Mouse (Mus musculus) embryo, embryonic 9.5 days (tissue): ENCODE measurements at regions not wholly inside any gene's neighbourhood (a gene's known extent, or its start where the extent isn't known, plus 50 kb on each side); places are given as distances from the start of the nearest gene placed in this dataset.
A peak's percentile ranks its signal among the peaks of the same experiment; 100 is the strongest.

ENCODE experiments used
- DNase-seq: peaks from one replicate; pipeline ENCODE4 v3.0.0-alpha.2; 2017; ENCODE audit errors: extremely low spot score

DNA sequence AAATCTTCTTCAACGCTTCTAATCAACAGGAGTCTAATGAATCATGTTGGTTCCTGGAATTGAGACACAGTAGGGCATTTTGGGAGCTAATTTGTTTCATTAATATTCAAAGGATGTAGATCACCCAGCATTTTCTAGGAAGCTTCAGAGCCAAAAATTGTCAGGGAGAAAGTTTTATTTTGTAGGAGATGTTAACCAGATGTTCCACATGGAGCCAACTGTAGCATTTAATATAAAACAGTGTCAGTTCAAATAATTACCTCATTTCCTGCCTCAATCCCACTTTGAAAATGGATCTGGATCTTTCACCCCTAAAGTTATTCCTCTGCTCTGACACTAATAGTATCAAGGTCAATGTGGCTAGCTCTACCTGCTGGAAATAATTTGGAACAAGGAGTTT is 389.6 kb upstream of the Lmcd1 start:
- no peak for DNase-seq

DNA sequence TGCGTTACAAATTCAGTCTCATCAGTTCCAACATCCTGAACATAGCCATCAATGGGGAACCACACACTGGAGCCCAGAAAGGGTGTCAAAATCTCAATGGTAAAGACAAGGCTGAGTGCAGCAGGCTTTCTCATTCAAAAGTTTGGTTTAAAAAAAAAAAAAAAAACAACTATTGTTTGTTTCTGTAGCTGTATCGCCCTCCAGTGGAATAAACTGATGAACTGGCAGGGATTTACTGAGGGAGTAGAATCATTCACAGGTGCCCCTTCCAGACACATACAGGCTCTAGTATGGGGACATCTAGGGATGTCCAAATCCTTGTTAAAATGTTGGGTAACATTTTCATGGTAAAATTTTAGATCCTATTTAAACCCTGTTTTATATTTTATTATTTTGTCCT is 361.6 kb upstream of the Lmcd1 start:
- no peak for DNase-seq

DNA sequence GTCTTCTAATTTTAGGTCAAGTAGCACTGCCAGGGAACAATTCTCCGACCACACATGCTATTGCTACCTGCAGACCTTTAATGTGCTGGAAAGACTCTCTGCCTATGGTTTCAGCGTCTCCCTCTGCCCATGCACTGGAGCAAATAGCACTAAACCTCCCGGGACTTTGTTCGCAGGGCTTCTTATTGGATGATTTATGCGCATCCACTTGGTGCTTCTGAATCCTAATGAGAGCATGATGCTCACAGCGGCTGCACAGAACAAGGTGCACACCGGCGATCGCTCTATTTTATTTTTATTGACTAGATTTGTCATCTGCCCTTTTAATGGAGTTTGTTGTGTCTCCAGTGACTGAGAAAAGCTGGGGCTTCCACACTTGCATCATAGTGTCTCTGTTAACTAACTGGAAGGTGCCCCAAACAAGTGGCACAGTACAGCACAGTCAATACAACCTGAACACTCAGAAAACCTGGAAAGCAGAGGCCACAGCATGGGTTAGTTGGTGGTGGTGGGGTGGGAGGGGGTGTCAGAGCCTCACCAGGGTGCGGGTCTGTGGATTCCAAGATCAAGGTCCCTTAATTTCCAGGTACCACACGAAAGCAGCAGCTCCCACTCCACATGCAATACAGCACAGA is 359.7 kb upstream of the Lmcd1 start:
- no peak for DNase-seq

DNA sequence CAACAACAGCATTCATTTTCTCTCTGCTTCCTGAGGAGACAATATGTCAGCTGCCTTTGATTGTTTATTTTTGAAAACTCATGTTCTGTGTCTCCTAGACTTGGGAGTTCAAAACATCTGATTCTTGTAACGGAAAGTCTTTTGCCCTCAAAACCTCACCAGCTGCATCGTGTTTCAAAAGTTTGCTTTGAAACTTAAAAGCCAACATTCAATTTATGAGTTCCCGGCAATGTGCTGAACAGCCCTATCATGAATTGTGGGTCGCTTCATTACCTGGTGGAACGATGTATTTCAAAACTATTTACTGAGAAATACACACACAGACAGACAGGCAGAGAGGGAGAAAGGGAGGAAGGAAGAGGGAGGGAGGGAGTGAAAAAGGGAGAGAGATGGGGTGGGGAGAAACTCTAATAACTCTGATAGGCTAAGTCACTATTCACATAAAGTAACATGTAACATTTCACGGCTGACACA is 356.3 kb upstream of the Lmcd1 start:
- DNase-seq = no peak

DNA sequence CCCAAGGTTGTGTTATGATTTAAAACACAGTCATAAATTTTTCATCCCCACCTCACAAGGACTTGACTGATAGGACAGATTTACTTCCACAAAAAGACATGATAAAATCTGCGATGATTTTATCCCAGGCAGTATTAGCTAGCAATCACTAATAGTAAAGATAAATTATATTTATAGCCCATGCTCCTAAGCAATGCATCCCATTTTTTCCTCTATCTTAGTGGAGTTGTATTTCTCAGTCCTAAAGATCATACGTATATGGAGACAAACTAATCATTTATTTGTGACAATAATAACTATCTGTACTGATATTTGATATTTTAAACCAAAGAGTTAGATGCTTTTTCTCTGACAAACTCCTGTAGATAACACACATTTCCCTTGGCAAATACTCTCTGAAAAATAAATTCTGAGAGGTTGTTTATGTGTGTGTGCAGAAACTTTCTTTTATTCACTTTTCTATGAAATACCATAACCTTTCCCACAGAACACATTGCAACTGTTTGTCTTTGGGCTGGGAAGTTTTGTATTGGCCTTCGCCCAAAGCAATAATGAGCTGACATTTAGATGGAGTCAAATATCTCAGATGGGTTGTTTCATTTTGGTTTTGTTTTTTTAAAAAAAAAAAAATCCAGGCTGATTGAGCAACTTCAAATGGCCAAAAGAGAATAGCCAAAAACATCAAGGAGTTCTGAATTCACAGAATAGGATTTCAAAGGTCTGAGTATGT is 355.5 kb upstream of the Lmcd1 start:
- no peak for DNase-seq

DNA sequence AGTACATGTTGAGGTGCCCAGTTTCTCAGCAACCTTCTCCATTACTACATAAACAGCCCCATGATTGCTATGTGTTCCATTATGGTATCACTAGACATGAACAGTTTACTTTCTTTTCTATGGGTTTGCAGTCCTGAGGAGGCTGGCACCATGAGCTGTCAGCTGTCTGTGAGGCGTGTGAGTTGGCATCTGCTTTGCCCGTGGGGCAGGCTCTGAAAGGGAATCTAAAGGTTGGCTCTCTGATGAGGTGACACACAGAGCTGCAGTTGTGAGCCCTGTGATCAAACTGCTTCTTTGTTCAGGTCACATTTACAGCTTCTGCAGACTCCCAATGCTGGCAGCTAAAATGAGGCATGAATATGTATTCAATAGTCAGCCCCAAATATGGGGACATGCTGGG is 341.0 kb upstream of the Lmcd1 start:
- no peak for DNase-seq

DNA sequence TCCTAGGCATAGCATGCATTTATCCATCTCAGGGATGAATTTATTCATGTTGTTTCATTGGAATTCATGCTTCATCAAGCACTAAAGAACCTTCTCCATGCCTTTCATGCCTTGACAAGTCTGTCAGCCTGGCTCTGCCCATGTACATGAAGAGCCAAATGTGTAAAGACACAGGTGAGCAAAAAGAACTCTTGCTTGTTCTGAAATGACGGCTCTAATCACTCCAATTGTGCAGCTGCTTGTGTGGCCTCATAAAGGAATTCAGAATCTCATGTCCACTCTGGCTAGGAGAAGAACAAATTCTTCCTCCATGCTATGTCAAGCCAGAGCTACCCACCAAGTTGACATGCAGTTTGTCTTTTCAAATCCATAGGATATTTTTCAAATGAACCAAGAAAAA is 319.2 kb upstream of the Lmcd1 start:
- DNase-seq = no peak

DNA sequence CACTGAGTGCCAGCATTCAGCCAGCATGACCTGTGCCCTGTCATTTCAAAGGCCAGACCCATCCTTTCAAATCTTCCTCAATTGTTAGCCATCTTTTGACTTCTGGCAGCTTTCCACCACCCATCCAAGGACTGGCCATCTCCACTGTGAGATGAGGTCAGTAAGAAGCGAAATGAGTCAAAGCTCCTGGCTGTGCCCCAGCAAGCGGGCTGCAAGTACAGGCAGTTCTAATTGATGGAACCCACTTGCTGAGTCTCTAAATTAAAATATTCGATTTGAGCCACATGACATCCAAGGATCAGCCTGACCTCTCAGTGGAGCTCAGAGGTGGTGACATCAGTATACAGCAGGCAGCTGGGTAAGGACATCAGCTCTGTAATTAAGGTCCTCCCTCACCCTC is 307.8 kb upstream of the Lmcd1 start:
- DNase-seq = no peak

DNA sequence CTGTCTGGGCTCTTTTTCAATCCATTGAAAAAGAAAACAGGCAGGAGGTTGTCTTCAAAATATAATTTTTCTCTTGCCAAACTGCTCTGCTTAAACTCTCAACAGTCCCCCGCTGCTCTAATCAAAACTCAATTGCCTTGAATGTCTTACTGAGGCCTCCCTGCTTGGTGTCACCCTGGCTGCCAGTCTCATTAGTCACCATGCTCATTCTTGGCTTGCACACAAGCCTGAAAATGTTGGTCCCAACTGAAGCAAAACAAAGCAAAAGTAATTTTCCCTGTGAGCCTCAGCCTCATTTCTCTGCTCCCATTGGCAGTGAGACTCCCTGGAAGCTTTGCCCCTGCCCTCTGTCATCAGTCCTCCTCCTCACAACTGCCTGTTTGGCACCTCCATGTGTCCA is 288.1 kb upstream of the Lmcd1 start:
- DNase-seq = no peak

DNA sequence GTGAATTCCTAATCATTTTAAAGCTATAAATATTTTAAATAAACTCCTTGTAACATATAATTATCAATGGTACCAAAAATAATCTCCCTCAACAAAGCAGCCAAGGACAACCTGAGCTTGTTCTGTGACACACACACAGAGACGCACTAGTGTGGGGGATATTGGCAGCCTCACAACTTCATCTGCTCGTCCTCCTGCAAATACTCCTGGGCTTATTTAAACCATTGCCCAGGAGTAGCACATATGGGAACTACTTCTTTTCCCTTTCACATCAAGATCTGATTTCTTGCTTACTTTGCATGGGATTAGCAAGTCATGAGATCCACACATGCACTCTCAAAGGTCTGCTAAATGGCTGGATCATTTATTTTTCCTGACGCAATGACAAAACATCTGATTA is 277.7 kb upstream of the Lmcd1 start:
- DNase-seq = no peak

DNA sequence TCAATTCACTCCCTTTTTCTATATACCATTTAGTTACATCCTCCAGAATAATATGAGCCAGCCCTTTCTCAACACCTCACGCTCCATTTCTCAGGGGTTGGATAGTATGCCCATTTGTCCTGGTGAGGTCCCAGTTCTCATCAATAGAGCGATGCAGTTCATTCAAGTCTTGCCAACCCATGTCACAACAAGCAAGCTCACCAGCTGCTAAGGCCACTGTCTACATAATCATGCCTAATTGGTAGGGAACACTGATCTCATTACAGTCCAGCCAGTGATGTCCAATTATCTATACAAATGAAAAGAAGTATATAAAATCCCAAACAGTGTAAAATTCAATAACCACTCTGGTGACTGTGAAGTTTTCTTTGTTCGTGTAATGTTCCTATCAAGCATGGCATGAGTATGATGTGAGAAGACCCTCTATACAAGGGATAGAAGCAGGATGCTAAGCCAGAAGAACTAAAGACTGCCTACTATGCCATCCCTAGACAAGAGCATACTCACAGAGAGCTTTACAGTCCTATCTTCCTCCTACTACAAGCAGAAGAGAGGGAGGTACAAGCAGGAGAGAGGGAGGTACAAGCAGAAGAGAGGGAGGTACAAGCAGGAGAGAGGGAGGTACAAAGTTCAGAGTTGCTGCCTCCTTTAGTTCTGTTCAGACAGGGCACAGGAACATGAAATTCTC is 269.6 kb upstream of the Lmcd1 start:
- no peak for DNase-seq

DNA sequence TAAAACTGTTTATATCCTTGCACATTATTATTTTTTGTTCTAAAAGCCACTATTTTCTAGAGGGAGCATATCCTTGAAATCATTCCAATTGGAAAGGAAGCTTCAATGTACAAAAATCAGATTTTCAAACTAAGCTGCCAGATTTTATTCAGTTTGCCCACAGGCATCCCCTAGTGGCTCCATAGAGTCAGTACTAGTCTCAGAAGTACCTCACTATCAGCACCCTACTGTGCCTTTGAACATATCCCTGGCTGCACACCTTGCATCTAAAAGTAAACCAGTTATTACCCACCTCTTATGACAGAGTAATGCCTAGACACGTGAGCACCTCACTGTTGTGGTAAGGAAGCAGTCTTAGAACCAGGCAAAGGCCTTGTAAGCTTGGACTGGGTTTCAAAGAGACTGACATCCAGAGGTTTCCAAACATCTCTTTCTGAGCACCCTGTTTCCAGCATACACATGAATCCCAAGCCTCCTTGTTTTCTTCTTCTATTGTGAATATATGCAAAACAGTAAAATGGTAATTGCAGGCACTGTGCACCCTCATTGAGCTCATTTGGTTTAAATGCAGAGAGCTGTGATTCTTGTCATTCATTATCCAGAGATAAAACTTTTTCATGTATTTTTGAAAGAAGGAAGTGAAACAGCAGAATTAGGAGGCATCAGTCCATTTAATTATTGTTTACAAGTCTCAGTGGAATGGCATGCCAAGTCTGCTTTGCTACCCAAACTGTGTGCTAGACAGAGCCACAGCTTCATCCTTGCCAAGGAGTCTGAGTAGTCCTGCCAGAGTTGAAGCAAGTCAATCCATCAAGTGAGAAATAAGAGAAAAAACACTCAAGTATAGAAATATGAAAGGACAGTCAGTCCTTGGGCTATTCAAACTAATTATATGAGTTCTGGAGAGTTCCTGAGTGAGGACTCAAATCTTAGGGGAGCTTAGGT is 247.0 kb upstream of the Lmcd1 start:
- no peak for DNase-seq

DNA sequence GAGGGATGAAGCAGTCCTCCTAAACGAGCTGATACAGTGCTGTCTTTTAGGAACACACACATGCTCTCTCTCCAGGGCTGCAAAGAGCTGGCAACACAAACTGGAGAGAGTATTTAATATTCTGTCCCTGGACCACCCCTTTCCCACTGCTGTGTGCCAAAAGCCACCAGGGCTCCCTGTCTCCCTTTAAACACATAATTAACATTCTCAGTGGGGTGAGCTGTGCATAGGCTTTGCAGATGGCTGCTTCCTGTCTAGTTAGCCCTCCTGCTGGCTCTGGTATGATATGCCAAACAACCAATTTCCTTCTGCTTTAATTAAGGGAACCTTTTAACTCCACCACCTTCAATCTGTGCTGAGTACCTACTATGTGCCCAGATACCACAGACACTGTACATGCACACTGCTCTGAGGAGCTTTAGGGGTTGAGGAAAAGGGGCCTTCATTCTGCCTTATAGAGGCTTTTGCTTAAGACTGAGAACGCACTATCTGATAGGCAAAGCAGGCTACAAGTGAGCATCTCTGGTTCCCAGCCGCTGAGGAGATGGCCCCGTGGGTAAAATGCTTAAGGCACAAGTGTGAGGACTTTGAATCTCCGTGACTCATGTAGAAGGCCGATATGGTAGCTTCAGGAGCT is 222.9 kb upstream of the Lmcd1 start:
- no peak for DNase-seq

DNA sequence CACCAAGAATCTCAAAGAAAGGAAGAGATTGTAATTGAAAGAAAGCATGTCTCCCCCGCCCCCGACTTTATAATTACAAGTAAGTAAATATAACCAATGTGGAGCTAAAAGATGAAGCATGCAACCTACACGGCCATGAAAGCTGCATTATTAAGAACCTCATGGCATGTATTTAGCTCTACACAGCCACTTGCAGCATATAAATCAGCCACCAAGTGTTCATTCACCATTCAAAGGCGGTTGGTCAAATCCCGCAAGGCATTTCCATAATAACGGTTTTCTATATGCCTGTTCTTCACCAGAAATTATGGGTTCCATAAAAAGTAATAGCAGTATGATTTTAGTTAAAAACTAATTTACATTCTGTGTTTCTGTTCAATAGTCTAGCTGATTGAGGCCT is 221.4 kb upstream of the Lmcd1 start:
- no peak for DNase-seq

DNA sequence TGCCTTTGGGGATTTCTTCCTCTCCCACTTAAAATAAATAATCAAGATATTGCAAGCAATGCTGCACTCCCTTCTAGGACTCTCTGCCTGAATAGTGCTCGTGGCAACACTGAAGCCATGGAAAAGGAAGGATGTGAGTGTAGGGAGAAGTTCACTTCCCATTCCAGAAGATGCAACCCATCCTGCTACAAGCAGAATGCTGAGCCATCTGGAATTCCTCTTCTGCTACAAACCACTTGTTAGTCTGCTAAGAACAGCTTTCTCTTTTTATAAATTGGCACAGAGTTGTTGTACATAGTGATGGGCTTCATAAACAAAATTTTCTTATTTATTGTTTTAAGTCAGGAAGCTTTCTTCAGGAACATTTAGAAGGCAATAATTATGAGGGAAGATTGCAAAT is 215.7 kb upstream of the Lmcd1 start:
- no peak for DNase-seq

DNA sequence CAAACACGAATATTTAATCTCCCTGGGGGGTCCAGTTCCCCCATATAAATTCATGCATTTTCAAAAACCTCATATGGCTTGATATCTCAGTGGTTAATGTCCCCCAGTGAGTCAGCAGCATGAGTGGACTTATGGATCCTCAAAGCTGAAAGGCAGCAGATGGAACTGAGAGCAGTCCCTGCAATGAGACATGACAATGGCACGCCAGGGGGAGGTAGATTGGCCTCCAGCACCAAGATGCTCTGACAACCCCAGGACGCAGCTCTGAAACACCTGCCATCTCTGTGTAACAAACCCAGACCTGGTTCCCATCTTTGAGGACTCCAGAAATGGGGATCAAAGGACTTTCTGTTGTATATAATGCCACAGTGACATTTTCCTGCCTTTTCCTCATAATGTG is 210.6 kb upstream of the Lmcd1 start:
- no peak for DNase-seq

DNA sequence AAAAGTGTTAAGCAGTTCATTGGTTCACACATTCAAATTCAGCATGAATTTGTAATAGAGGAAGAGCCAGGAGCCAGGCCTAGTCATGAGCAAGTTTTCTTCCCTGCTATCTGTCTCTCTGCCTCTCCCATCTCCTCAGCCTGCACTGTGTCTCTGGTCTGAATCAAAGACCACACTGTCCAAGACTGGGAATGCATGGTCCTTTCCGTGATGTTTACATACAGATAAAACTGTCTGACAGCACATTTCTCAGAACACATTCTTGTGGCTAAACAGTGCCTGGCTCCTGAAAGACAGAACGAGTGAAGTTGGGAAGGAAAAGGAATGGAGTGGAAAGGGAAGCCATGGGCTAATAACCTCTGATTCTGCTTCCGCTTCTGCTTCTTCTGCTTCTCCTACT is 183.0 kb upstream of the Lmcd1 start:
- DNase-seq = no peak

DNA sequence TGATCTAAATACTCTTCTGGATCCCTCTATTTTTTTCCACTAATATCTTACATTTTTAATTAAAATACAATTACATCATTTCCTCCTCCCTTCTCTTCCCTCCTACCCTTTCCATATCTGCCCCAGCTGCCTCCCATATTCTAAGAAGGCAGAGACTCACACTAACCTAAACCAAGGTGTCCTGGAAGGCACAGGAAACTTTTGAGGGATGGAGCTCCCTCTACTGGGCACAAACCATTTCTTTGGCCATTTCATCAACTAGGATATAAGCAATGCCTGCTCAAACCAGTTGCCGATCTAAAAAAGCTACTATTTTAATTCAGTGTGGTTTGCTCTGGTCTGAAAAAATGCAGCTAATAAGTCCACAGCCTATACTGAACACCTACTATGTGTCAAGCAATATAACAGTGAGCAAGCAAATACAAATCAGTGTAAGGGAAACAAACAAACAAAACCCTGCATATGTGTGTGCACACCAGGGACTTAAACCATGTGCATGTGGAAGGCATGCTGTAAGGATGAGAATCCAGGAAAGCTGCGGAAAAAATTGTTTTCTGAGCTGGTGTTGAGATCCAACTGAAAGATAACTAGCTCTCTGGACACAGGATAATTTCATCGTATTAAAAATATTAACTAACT is 182.3 kb upstream of the Lmcd1 start:
- DNase-seq = peak; percentile 38

DNA sequence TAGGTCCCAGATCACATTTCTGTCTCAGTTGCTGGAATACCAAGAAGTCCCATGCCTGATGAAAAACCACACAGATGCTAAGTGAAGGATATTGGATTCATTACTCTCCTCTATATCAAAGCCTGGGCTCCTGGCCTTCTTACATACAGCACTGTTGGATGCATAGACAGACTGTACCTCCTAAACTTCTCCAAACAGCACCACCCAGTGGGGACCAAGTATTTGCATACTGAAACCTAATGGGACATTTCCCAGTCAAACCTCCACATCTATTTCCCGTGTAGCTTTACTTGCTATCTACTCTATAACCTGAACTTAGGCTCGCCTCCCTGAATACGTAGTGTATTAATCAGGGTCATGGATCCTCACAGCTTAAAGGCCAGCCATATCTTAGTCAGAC is 180.3 kb upstream of the Lmcd1 start:
- no peak for DNase-seq

DNA sequence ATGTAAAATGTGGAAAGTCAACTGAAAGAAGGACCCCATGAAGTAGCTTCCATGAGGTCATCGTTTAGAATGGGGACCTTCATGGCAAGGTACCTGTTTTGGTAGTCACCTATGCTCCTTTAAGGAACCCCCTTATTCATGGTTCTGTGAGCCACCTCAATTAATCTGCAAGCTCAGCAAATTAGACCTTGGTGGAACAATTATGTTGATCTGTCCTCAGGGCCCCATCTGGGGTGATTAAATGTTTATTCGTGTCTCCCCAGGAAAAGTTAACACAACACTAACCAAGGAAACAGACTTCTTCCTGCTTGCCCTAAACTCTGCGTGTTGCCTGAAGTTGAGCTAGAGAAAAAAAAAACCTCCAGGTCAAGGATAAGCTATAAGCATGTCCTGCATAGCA is 175.9 kb upstream of the Lmcd1 start:
- no peak for DNase-seq

DNA sequence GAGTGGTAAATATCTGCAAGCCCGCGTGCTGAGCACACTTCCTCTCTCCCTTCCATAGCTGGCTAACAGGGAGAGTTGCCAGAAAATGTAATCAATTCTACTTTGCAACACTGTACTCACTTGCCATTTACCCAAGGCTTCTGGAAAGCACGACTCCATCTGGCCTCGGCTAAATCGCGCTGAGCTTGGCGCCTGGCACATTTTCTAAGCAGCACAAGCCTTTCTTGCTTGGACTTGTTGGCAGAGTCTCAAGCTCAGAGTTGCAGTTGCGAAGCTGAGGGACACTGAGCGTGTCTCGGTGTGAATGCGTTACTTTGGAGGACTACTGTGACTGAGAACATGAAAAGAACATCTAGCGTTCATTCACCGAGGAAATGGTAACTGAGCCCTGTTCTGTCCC is 164.9 kb upstream of the Lmcd1 start:
- no peak for DNase-seq
